Mouse (Mus musculus) embryonic facial prominence, embryonic 15.5 days (tissue): ENCODE measurements around the gene Cnih3. TPM values are rescaled to one million over a fixed set of nuclear protein-coding genes. Genes with fewer than 3 reads are reported as not detected.

Experiments used
- ATAC-seq: fragments of 200-750 bp; cut with Nextera tagmentation; 2 replicates; pipeline ENCODE4 v1.8.0; 2017; ENCODE audit warnings: low read depth, moderate TSS enrichment; ENCODE audit not compliant: insufficient number of reproducible peaks, low FRiP score, low TSS enrichment
- H3K27ac ChIP-seq: fragments of 300-500 bp; sonication (generic); replicated peaks from 2 replicates; pipeline ENCODE4 v1.5.1; 2015; ENCODE audit warnings: mild to moderate bottlenecking, inconsistent platforms
- H3K27me3 ChIP-seq: fragments of 300-500 bp; sonication (generic); 2 replicates; pipeline ENCODE4 v1.6.1; 2015; ENCODE audit warnings: inconsistent platforms
- H3K36me3 ChIP-seq: fragments of 300-500 bp; sonication (generic); 2 replicates; pipeline ENCODE4 v1.6.1; 2015; ENCODE audit warnings: mild to moderate bottlenecking, inconsistent platforms
- H3K4me1 ChIP-seq: fragments of 300-500 bp; sonication (generic); 2 replicates; pipeline ENCODE4 v1.6.1; 2015; ENCODE audit warnings: inconsistent platforms
- H3K4me2 ChIP-seq: fragments of 300-500 bp; sonication (generic); replicated peaks from 2 replicates; pipeline ENCODE4 v1.6.1; 2015; ENCODE audit warnings: mild to moderate bottlenecking, inconsistent platforms
- H3K4me3 ChIP-seq: fragments of 300-500 bp; sonication (generic); replicated peaks from 2 replicates; pipeline ENCODE4 v1.5.1; 2015; ENCODE audit warnings: mild to moderate bottlenecking, inconsistent platforms
- H3K9ac ChIP-seq: fragments of 300-500 bp; sonication (generic); 2 replicates; pipeline ENCODE4 v1.6.1; 2015; ENCODE audit warnings: inconsistent platforms
- H3K9me3 ChIP-seq: fragments of 300-500 bp; sonication (generic); replicated peaks from 2 replicates; pipeline ENCODE4 v1.6.1; 2016; ENCODE audit warnings: inconsistent platforms
- WGBS: fragments of 180-500 bp; shearing (Covaris S2); methylation state at CpG from one replicate; pipeline ENCODE4 v1.1.7; 2015; 5-methylcytosine and 5-hydroxymethylcytosine counted together
- polyA plus RNA-seq: library from polyadenylated mRNA; unstranded; fragments of >200 nt; fragmentation: Nextera tagmentation; extraction: Ambion mirVana; gene quantifications from 2 replicates; pipeline ENCODE4 v1.2.1, GENCODE M21; 2015

Gene Cnih3
- polyA plus RNA-seq, 1 experiment from 2014 or later: 1.8 TPM

GRCm38 (mm10) chr1:181327137-181327536, 25.3 kb upstream of the Cnih3 start:
- no peak overlapping the region for H3K4me3 ChIP-seq
- no peak overlapping the region for H3K27ac ChIP-seq
- 86% methylated on average over 5 of the region's 5 CpGs for WGBS
- H3K9ac ChIP-seq: no peak overlapping the region
- no peaks in the 10 kb centered on the region for H3K27me3 ChIP-seq
- no peak for ATAC-seq
- 0 out of 2 replicates have a peak, but pooled peaks cover under 1% of the 10 kb centered on the region for H3K4me1 ChIP-seq
- H3K4me2 ChIP-seq: no peak overlapping the region
- no peaks in the 10 kb centered on the region for H3K36me3 ChIP-seq
- H3K9me3 ChIP-seq: no peaks in the 10 kb centered on the region

- Histone ChIP-seq H3K4me3 (no peak overlapping the region), H3K27me3 (no peaks in the 10 kb centered on the region), H3K4me1 (0 out of 2 replicates have a peak, but pooled peaks cover 5% of the 10 kb centered on the region), H3K4me2 (no peak overlapping the region), H3K36me3 (no peaks in the 10 kb centered on the region), H3K27ac (no peak overlapping the region), H3K9ac (no peak overlapping the region), H3K9me3 (no peaks in the 10 kb centered on the region)
- WGBS: 79% methylated on average over 10 of the region's 10 CpGs
- no peak for ATAC-seq
Measured at GRCm38 (mm10) chr1:181327636-181328420, 24.6 kb upstream of the Cnih3 start.

GRCm38 (mm10) chr1:181329110-181329509, 23.3 kb upstream of the Cnih3 start:
- 0 out of 2 replicates have a peak, but pooled peaks cover 5% of the 10 kb centered on the region for H3K4me1 ChIP-seq
- ATAC-seq: no peak
- 72% methylated on average over 3 of the region's 3 CpGs for WGBS

GRCm38 (mm10) chr1:181332597-181332996, 19.8 kb upstream of the Cnih3 start:
- Histone ChIP-seq H3K9me3 (no peaks in the 10 kb centered on the region), H3K4me1 (0 out of 2 replicates have a peak, but pooled peaks cover 5% of the 10 kb centered on the region), H3K27me3 (no peaks in the 10 kb centered on the region), H3K4me2 (no peak overlapping the region), H3K9ac (no peak overlapping the region), H3K36me3 (no peaks in the 10 kb centered on the region), H3K27ac (no peak overlapping the region), H3K4me3 (no peak overlapping the region)
- WGBS: 24% methylated on average over 2 of the region's 2 CpGs
- no peak for ATAC-seq

More at GRCm38 (mm10) chr1:181329110-181329509, 23.3 kb upstream of the Cnih3 start:
- Histone ChIP-seq H3K27ac (no peak overlapping the region), H3K4me3 (no peak overlapping the region), H3K36me3 (no peaks in the 10 kb centered on the region), H3K9ac (no peak overlapping the region), H3K9me3 (no peaks in the 10 kb centered on the region), H3K4me2 (no peak overlapping the region), H3K27me3 (no peaks in the 10 kb centered on the region)

GRCm38 (mm10) chr1:181334329-181335018, 18.0 kb upstream of the Cnih3 start:
- Histone ChIP-seq H3K9me3 (no peaks in the 10 kb centered on the region), H3K4me1 (0 out of 2 replicates have a peak, but pooled peaks cover 5% of the 10 kb centered on the region), H3K4me2 (no peak overlapping the region), H3K27me3 (no peaks in the 10 kb centered on the region), H3K27ac (no peak overlapping the region), H3K36me3 (no peaks in the 10 kb centered on the region), H3K4me3 (no peak overlapping the region), H3K9ac (no peak overlapping the region)
- ATAC-seq: no peak
- WGBS: 86% methylated on average over 6 of the region's 6 CpGs

GRCm38 (mm10) chr1:181335019-181335365, 17.4 kb upstream of the Cnih3 start:
- Histone ChIP-seq H3K36me3 (no peaks in the 10 kb centered on the region), H3K4me3 (no peak overlapping the region), H3K9ac (no peak overlapping the region), H3K4me2 (no peak overlapping the region), H3K27me3 (no peaks in the 10 kb centered on the region), H3K4me1 (0 out of 2 replicates have a peak, but pooled peaks cover 5% of the 10 kb centered on the region), H3K9me3 (no peaks in the 10 kb centered on the region), H3K27ac (no peak overlapping the region)
- WGBS: 92% methylated on average over 5 of the region's 5 CpGs
- no peak for ATAC-seq

- no peak for ATAC-seq
- H3K4me1 ChIP-seq: 0 out of 2 replicates have a peak, but pooled peaks cover 5% of the 10 kb centered on the region
- WGBS: 79% methylated on average over 4 of the region's 4 CpGs
Measured at GRCm38 (mm10) chr1:181335388-181335787, 17.0 kb upstream of the Cnih3 start.

GRCm38 (mm10) chr1:181336857-181337256, 15.6 kb upstream of the Cnih3 start:
- Histone ChIP-seq H3K27me3 (no peaks in the 10 kb centered on the region), H3K36me3 (no peaks in the 10 kb centered on the region), H3K9ac (no peak overlapping the region), H3K4me3 (no peak overlapping the region), H3K27ac (no peak overlapping the region), H3K4me1 (0 out of 2 replicates have a peak, but pooled peaks cover 5% of the 10 kb centered on the region), H3K9me3 (no peaks in the 10 kb centered on the region), H3K4me2 (no peak overlapping the region)
- ATAC-seq: no peak
- whole genome bisulfite sequencing: 87% methylated on average over 6 of the region's 6 CpGs

More at GRCm38 (mm10) chr1:181335388-181335787, 17.0 kb upstream of the Cnih3 start:
- no peaks in the 10 kb centered on the region for H3K36me3 ChIP-seq
- no peak overlapping the region for H3K4me2 ChIP-seq
- no peak overlapping the region for H3K27ac ChIP-seq
- H3K9me3 ChIP-seq: no peaks in the 10 kb centered on the region
- H3K4me3 ChIP-seq: no peak overlapping the region
- H3K9ac ChIP-seq: no peak overlapping the region
- no peaks in the 10 kb centered on the region for H3K27me3 ChIP-seq

GRCm38 (mm10) chr1:181339106-181339505, 13.3 kb upstream of the Cnih3 start:
- Histone ChIP-seq H3K9ac (no peak overlapping the region), H3K4me2 (no peak overlapping the region), H3K4me1 (no peaks in the 10 kb centered on the region), H3K36me3 (no peaks in the 10 kb centered on the region), H3K9me3 (no peaks in the 10 kb centered on the region), H3K27me3 (no peaks in the 10 kb centered on the region), H3K27ac (no peak overlapping the region), H3K4me3 (no peak overlapping the region)
- 83% methylated on average over 6 of the region's 6 CpGs for WGBS
- no peak for ATAC-seq

GRCm38 (mm10) chr1:181345547-181345946, 6.9 kb upstream of the Cnih3 start:
- Histone ChIP-seq H3K27ac (no peak overlapping the region), H3K9ac (no peak overlapping the region), H3K4me1 (no peaks in the 10 kb centered on the region), H3K36me3 (no peaks in the 10 kb centered on the region), H3K4me2 (no peak overlapping the region), H3K27me3 (peaks cover 5% of the 10 kb centered on the region), H3K9me3 (no peaks in the 10 kb centered on the region), H3K4me3 (no peak overlapping the region)
- WGBS: 29% methylated on average over 15 of the region's 15 CpGs
- no peak for ATAC-seq

GRCm38 (mm10) chr1:181352043-181352366, 423 bp upstream of the Cnih3 start:
- Histone ChIP-seq H3K27ac (no peak overlapping the region), H3K27me3 (peaks cover 55% of the 10 kb centered on the region), H3K36me3 (no peaks in the 10 kb centered on the region), H3K9ac (peak overlapping the region; percentile 18; the same call in 1 of the 2 replicates), H3K4me2 (peak overlapping the region; percentile 90), H3K4me3 (peak overlapping the region; percentile 45), H3K4me1 (peaks cover 16% of the 10 kb centered on the region), H3K9me3 (no peaks in the 10 kb centered on the region)
- peak; percentile 63 for ATAC-seq
- 4% methylated on average over 3 of the region's 3 CpGs for WGBS
